Mouse (Mus musculus) embryonic stem cell, embryonic (primary cell): ENCODE measurements around the gene Rrp1b.

Source experiments
- CTCF ChIA-PET, 4 experiments: fragments of 300-600 bp in 2 of 4; fragments of 350-600 bp in 2 of 4; sonication (Branson Sonifier 250); formaldehyde crosslinking; loops; one replicate each; lab custom pipeline; 2022; ENCODE audit warnings: inconsistent platforms in 2 of 4; lab: Charles Lee
- POLR2A ChIA-PET, 4 experiments: fragments of 300-600 bp in 2 of 4; fragments of 350-600 bp in 2 of 4; sonication (Branson Sonifier 250); formaldehyde crosslinking; loops; one replicate each; lab custom pipeline; 2022; ENCODE audit warnings: antibody characterized with exemption in 4 of 4, inconsistent platforms in 1 of 4; lab: Charles Lee

The Rrp1b gene

GRCm38 (mm10) chr17:32057843-32058242, 21.9 kb downstream of the Rrp1b start:
- CTCF ChIA-PET: interaction anchor here (0.7 to 1.8 kb wide), 7 partner anchors 9 to 30 kb away, joined by 3 to 5 read pairs (median 3); no protein-coding TSS in a partner anchor
- POLR2A ChIA-PET: interaction anchor here in 3 of 4 experiments (0.5 to 18.4 kb wide), 23 partner anchors 8 to 534 kb away, joined by 3 to 272 read pairs (median 5); partner anchors contain the start of genes Hsf2bp (in 2 of the 3) and Rrp1b (in 2 of the 3)

- POLR2A ChIA-PET: interaction anchor here in 3 of 4 experiments (0.6 to 18.4 kb wide), 11 partner anchors 10 to 1865 kb away, joined by 3 to 272 read pairs (median 7); partner anchors contain the start of genes Hsf2bp (in 2 of the 3) and Rrp1b (in 2 of the 3)
- CTCF ChIA-PET: interaction anchor here in 1 of 4 experiments (0.7 kb wide), 1 partner anchor 14 kb away, joined by 3 read pairs; no protein-coding TSS in a partner anchor
Measured at GRCm38 (mm10) chr17:32059084-32059483, 23.2 kb downstream of the Rrp1b start.

GRCm38 (mm10) chr17:32061219-32061618, 25.3 kb downstream of the Rrp1b start:
- POLR2A ChIA-PET: interaction anchor here in 2 of 4 experiments (0.6 to 18.4 kb wide), 20 partner anchors 9 to 408 kb away, joined by 3 to 272 read pairs (median 4); partner anchors contain the start of genes Hsf2bp (in 2 of the 2), Rrp1b (in 2 of the 2) and Brd4 (in 1 of the 2)

GRCm38 (mm10) chr17:32063654-32064053, 27.8 kb downstream of the Rrp1b start:
- CTCF ChIA-PET: interaction anchor here in 3 of 4 experiments (0.6 to 1.4 kb wide), 4 partner anchors 8 to 132 kb away, joined by 3 to 5 read pairs (median 4); no protein-coding TSS in a partner anchor
- POLR2A ChIA-PET: interaction anchor here in 2 of 4 experiments (0.9 to 18.4 kb wide), 12 partner anchors 8 to 219 kb away, joined by 3 to 272 read pairs (median 4); partner anchors contain the start of genes Hsf2bp (in 1 of the 2) and Rrp1b (in 1 of the 2)

More at GRCm38 (mm10) chr17:32061219-32061618, 25.3 kb downstream of the Rrp1b start:
- CTCF ChIA-PET: interaction anchor here in 2 of 4 experiments (0.8 to 1.9 kb wide), 13 partner anchors 9 to 148 kb away, joined by 3 to 10 read pairs (median 5); no protein-coding TSS in a partner anchor

GRCm38 (mm10) chr17:32064762-32065161, 28.9 kb downstream of the Rrp1b start:
- POLR2A ChIA-PET: interaction anchor here in 2 of 4 experiments (0.6 to 1.8 kb wide), 6 partner anchors 9 to 141 kb away, joined by 3 to 5 read pairs (median 4); no protein-coding TSS in a partner anchor
- CTCF ChIA-PET: interaction anchor here in 1 of 4 experiments (1.0 kb wide), 1 partner anchor 9 kb away, joined by 3 read pairs; no protein-coding TSS in a partner anchor

GRCm38 (mm10) chr17:32067541-32067940, 31.6 kb downstream of the Rrp1b start:
- CTCF ChIA-PET: interaction anchor here in 3 of 4 experiments (0.6 to 1.6 kb wide), 6 partner anchors 8 to 42 kb away, joined by 3 to 5 read pairs (median 3); no protein-coding TSS in a partner anchor
- POLR2A ChIA-PET: interaction anchor here in 3 of 4 experiments (0.6 to 2.8 kb wide), 13 partner anchors 9 to 411 kb away, joined by 3 to 13 read pairs (median 4); partner anchors contain the start of genes Brd4 (in 1 of the 3), Hsf2bp (in 1 of the 3) and Rrp1b (in 1 of the 3)

- ChIA-PET CTCF (interaction anchor here in 1 of 4 experiments (0.8 kb wide), 1 partner anchor 32 kb away, joined by 3 read pairs; no protein-coding TSS in a partner anchor), POLR2A (interaction anchor here in 2 of 4 experiments (0.6 to 2.8 kb wide), 5 partner anchors 11 to 411 kb away, joined by 3 to 13 read pairs (median 8); partner anchors contain the start of genes Hsf2bp (in 1 of the 2) and Rrp1b (in 1 of the 2))
Measured at GRCm38 (mm10) chr17:32068381-32068780, 32.5 kb downstream of the Rrp1b start.

- POLR2A ChIA-PET: interaction anchor here in 2 of 4 experiments (0.6 to 2.4 kb wide), 2 partner anchors 11 to 44 kb away, joined by 3 to 13 read pairs; no protein-coding TSS in a partner anchor
- CTCF ChIA-PET: no interaction called here
Measured at GRCm38 (mm10) chr17:32068810-32069209, 32.9 kb downstream of the Rrp1b start.

GRCm38 (mm10) chr17:32073359-32073758, 37.5 kb downstream of the Rrp1b start:
- POLR2A ChIA-PET: interaction anchor here in 3 of 4 experiments (0.6 to 1.7 kb wide), 15 partner anchors 12 to 374 kb away, joined by 3 to 8 read pairs (median 3); no protein-coding TSS in a partner anchor
- CTCF ChIA-PET: interaction anchor here (0.5 to 1.9 kb wide), 40 partner anchors 9 to 813 kb away, joined by 3 to 13 read pairs (median 4); partner anchors contain the start of gene Cryaa (in 1 of the 4)

- ChIA-PET POLR2A (interaction anchor here in 2 of 4 experiments (1.3 to 1.7 kb wide), 3 partner anchors 12 to 17 kb away, joined by 4 to 5 read pairs (median 4); no protein-coding TSS in a partner anchor), CTCF (interaction anchor here in 3 of 4 experiments (0.6 to 1.9 kb wide), 9 partner anchors 11 to 397 kb away, joined by 3 to 13 read pairs (median 5); partner anchors contain the start of gene Cryaa (in 1 of the 3))
Measured at GRCm38 (mm10) chr17:32074658-32075057, 38.8 kb downstream of the Rrp1b start.

GRCm38 (mm10) chr17:32075164-32075563, 39.3 kb downstream of the Rrp1b start:
- POLR2A ChIA-PET: interaction anchor here in 2 of 4 experiments (0.7 to 1.5 kb wide), 2 partner anchors 12 to 207 kb away, joined by 4 to 5 read pairs; no protein-coding TSS in a partner anchor
- CTCF ChIA-PET: interaction anchor here in 3 of 4 experiments (0.6 to 1.6 kb wide), 6 partner anchors 7 to 184 kb away, joined by 3 to 5 read pairs (median 4); no protein-coding TSS in a partner anchor

GRCm38 (mm10) chr17:32083351-32083750, 47.5 kb downstream of the Rrp1b start:
- CTCF ChIA-PET: no interaction called here
- POLR2A ChIA-PET: no interaction called here

- ChIA-PET CTCF (interaction anchor here in 1 of 4 experiments (1.2 kb wide), 1 partner anchor 13 kb away, joined by 3 read pairs; no protein-coding TSS in a partner anchor), POLR2A (interaction anchor here (0.5 to 2.4 kb wide), 9 partner anchors 11 to 663 kb away, joined by 3 to 7 read pairs (median 3); no protein-coding TSS in a partner anchor)
Measured at GRCm38 (mm10) chr17:32087069-32087468, 51.2 kb downstream of the Rrp1b start.

- CTCF ChIA-PET: interaction anchor here in 2 of 4 experiments (0.6 to 1.4 kb wide), 4 partner anchors 18 to 438 kb away, joined by 3 to 5 read pairs (median 4); no protein-coding TSS in a partner anchor
Measured at GRCm38 (mm10) chr17:32091032-32091363, 55.1 kb downstream of the Rrp1b start.

GRCm38 (mm10) chr17:32091364-32092240, 55.7 kb downstream of the Rrp1b start:
- ChIA-PET CTCF (interaction anchor here in 3 of 4 experiments (0.6 to 2.2 kb wide), 6 partner anchors 18 to 438 kb away, joined by 3 to 8 read pairs (median 4); no protein-coding TSS in a partner anchor), POLR2A (interaction anchor here in 2 of 4 experiments (0.6 to 1.9 kb wide), 13 partner anchors 9 to 227 kb away, joined by 3 to 11 read pairs (median 4); no protein-coding TSS in a partner anchor)

More at GRCm38 (mm10) chr17:32091032-32091363, 55.1 kb downstream of the Rrp1b start:
- POLR2A ChIA-PET: interaction anchor here in 2 of 4 experiments (0.5 to 1.9 kb wide), 14 partner anchors 9 to 227 kb away, joined by 3 to 11 read pairs (median 4); no protein-coding TSS in a partner anchor

- CTCF ChIA-PET: interaction anchor here in 2 of 4 experiments (0.6 to 2.2 kb wide), 2 partner anchors 70 to 372 kb away, joined by 3 to 8 read pairs; no protein-coding TSS in a partner anchor
- POLR2A ChIA-PET: interaction anchor here in 2 of 4 experiments (0.7 to 1.9 kb wide), 8 partner anchors 8 to 51 kb away, joined by 3 to 11 read pairs (median 4); no protein-coding TSS in a partner anchor
Measured at GRCm38 (mm10) chr17:32092241-32092619, 56.3 kb downstream of the Rrp1b start.
